Mouse (Mus musculus) liver, adult 2 months (tissue): ENCODE measurements around the gene Prdm8.

Experiments
- CTCF ChIP-seq: fragments of 200-500 bp; IDR thresholded peaks from 2 replicates; pipeline ENCODE4 v1.5.1; 2011; ENCODE audit warnings: low read depth, low read length, control low read depth
- POLR2A ChIP-seq: fragments of 200-500 bp; IDR thresholded peaks from 2 replicates; pipeline ENCODE4 v1.6.1; 2011; ENCODE audit warnings: low read length, control low read depth; ENCODE audit not compliant: insufficient read depth; ENCODE audit errors: extremely low read depth

- TF ChIP-seq CTCF (no peak), POLR2A (no peak)
These were observed 28.3 kb upstream of the Prdm8 start for GRCm38 (mm10) chr5:98138545-98139296.
